Mouse (Mus musculus): Measurements from ENCODE around the gene Prkce.
"Not testable (repeated sequence)": the region's sequence is repeated elsewhere in the genome, so short reads cannot be mapped to it uniquely, and the experiment has no call there.

The Prkce gene

DNA sequence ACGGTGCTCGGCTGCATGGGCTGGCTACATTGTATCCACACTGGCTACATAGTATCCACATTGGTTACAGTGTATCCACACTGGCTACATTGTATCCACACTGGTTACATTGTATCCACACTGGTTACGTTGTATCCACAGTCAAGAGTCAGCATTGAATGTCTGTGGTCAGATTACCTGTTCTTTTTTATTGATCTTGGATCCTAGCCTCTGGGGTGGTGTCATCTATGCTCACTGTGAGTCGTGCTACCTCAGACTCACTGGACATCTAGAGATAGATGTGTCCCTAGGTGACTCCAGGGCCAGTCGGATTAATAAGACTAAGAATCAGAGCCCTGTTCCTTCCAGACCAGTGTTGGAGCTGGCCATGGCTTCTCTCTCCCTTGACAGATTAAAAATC, 302.6 kb downstream of the Prkce start:
- no peak for DNase-seq (ENCODE audit: low read depth in 2 of 2, low spot score in 2 of 2)

DNA sequence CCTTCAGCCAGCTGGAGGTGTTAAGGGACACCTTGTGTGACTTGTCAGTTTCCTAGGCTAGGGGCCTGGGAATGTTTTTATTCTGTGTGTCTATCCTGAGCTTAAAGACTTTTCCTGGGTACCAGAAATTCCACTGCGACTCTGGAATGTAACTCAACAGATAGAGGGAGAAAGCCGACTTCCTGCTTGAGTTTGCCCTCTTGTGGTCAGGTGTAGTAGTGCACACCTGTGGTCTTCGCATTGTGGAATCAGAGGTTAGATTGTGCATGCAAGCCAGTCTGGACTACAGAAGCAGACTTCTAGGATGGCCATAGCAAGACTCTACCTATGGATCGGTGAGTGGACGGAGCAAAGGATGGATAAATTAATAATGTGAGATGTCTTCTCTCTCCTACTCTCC, 304.1 kb downstream of the Prkce start:
- peak; percentile 48 to 62 for DNase-seq (ENCODE audit: low read depth in 2 of 2, low spot score in 2 of 2)

GRCm38 (mm10) chr17:86476674-86477073, 309.1 kb downstream of the Prkce start:
- DNase-seq (ENCODE audit: low read depth in 2 of 2, low spot score in 2 of 2) = no peak

GRCm38 (mm10) chr17:86477401-86477800, 309.8 kb downstream of the Prkce start:
- DNase-seq (ENCODE audit: low read depth in 2 of 2, low spot score in 2 of 2) = not testable (repeated sequence)

DNA sequence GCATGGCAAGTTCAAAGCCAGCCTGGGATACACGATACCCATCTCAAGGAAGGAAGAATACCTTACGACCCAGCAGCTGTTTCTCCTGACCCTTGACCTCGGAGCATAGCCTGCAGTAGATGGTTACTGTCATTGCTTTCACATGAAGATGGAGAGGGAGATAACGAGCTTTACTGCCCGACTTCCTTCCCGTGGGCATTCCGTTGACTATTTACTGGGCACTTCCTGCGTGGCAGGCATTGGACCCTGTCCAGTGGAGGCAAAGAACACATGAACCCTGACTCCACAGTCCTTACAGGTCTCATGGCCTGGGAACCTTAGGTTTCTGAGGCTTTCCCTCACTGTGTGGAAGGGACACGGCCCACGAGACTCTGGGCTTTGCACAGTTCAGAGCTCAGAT, 311.8 kb downstream of the Prkce start:
- no peak for DNase-seq (ENCODE audit: low read depth in 2 of 2, low spot score in 2 of 2)

DNA sequence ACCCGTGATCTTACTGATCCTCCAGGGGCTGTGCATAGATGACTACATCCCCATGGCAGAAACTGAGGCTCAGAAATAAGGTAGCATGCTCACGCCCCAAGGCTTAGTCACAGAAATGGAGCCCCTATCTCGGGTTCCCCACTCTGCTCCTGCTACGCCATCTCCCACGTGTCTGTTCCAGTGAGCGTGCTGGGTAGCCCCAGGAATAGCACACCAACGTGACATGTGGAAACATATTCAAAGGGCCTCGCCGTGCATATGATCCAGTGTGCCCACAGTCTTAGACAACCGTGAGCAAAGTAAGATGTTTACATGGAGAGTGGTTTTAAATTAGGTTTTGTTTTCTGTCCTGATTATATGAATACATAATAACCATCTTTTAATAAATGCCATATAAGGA, 315.1 kb downstream of the Prkce start:
- no peak for DNase-seq (ENCODE audit: low read depth in 2 of 2, low spot score in 2 of 2)

- peak; percentile 37 to 41 for DNase-seq (ENCODE audit: low read depth in 2 of 2, low spot score in 2 of 2)
These were observed 316.6 kb downstream of the Prkce start for GRCm38 (mm10) chr17:86484087-86484737.

DNA sequence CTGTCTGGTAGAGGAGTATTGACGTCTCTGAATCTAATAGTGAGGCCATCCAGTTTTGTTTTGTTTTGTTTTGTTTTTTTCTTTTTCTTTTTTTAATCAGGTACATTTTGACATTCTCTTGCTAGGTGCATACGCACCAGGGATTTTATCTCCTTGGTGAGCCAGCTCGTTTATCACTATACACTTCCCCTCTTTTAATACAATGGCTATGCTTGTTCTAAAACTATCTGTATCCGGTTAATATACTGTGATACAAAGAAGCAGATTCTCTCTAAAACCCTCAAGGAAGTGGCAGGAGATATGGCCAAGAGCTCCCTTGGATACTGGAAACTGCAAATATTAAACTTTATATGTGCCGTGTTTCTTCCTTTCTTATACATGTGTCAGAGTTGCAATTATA, 319.1 kb downstream of the Prkce start:
- DNase-seq (ENCODE audit: low read depth in 2 of 2, low spot score in 2 of 2) = no peak

- no peak for DNase-seq (ENCODE audit: low read depth in 2 of 2, low spot score in 2 of 2)
These were observed 319.9 kb downstream of the Prkce start for GRCm38 (mm10) chr17:86487450-86487849.

DNA sequence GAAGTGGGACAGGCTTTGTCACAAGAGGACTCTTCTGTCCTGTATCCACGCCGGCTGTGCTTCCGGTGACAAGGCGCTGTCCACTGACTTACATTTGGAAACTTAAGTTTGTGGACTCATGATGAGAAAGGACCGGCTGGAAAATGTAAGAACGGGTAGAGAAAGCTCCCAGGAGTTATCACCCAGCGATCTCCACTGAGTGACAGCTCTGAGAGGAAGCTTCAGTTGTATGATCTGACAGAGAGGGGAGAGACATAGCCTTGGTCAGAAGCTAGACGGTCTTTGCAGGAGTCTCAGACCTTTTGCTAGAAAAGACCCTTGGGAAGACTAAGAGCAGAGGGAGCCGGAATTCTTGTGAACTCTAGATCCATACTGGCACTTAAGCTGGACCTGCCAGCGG, 322.2 kb downstream of the Prkce start:
- no peak for DNase-seq (ENCODE audit: low read depth in 2 of 2, low spot score in 2 of 2)

DNA sequence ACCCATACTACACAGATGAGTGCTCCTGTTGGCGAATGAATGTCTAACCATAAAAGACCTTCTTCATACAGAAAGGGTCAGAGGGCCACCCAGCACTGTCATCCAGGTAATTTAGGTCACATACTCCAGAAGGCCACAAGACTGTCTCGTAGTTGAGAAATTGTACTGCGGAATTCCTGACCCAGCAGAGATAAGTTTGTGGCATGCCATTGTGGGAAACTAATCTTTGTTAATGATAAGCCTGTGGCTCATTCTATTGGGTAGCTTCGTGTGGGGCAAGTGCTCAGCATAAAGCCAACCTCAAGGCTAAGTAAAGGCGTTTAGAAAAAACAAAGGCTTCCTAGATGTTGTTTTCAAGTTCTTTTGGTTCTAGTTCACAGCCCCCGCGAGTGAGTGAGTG, 324.8 kb downstream of the Prkce start:
- no peak for DNase-seq (ENCODE audit: low read depth in 2 of 2, low spot score in 2 of 2)

DNA sequence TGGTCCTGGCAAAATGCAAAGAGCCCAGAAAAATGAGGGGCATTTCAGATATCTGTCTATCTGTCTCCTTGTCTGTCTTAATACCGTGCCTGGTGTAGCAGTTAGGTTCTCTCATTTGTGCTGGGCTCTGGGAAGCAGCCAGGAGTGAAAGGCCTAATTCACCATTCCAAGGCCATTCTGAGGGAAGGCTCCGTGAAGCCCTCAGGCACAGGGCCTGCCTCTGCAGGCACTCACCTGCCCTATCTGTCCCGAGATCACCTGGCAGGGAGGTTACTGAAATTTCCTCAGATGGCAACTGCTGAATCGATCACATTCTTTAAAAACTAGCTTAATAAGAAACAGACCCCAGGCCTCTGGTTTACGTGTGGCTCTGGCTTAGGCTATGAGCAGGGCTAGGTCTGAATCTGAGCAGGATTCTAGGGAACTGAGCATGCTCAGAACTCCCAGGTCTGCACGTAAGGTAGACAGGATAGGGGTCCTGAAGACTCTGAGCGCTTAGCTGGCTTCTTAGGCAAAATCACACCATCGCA, 326.4 kb downstream of the Prkce start:
- DNase-seq (ENCODE audit: low read depth in 2 of 2, low spot score in 2 of 2) = no peak

- DNase-seq (ENCODE audit: low read depth in 2 of 2, low spot score in 2 of 2) = no peak
These were observed 326.9 kb downstream of the Prkce start for GRCm38 (mm10) chr17:86494494-86494893.

- no peak for DNase-seq (ENCODE audit: low read depth in 2 of 2, low spot score in 2 of 2)
These were observed 327.3 kb downstream of the Prkce start for GRCm38 (mm10) chr17:86494895-86495294.

- DNase-seq (ENCODE audit: low read depth in 2 of 2, low spot score in 2 of 2) = no peak
These were observed 328.7 kb downstream of the Prkce start for GRCm38 (mm10) chr17:86496123-86496771.

DNA sequence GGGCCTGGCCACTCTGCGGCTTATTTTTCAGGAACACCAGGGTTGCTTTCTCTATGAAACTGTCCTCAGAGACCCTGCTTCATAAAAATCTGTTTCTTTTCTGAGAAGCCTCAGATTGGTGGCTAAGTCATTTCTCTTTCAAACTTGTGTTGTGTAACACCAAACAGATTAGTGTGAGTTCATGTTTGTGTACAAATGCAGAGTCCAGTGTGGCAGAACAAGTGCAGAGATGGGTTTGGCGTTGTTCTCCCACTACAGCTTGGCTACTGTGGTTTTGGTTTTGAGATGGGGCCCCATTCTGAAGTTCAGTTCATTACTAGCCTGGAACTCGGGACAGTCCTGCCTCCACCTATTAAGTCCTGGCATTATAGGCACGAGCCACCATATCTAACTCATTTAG, 329.7 kb downstream of the Prkce start:
- DNase-seq (ENCODE audit: low read depth in 2 of 2, low spot score in 2 of 2) = no peak

DNA sequence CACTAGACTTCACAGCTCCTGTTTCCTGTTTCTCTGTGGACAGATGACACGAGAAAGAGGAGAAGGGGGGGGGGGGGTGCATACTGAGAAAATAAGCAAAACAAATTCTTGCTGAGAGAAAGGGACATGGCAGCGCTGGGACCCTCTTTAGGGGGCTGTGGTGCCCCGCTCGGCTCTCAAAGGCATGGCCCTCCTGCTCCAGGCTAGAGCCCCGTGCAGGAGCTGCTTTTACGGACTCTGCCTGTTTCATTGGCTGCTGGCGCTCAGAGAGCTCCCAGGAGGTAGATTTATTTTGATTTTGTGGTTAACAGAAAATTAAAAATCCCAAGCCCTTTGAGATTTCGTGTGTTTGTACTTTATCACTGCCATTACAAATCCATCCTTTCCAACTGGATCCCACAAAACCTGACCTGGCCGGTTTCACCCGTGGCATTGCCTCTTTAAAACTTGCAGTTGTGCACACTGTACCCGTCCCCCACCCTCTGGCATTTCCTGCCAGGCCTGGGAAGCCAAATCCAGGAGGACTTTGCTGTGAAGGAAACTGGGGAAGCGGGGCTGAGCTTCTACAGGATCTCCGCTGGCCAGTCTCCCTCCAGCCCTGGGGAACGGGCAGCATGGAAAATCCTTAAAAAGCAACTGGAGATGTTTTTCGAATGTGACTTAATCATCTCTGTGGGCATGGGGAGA, 331.9 kb downstream of the Prkce start:
- no peak for DNase-seq (ENCODE audit: low read depth in 2 of 2, low spot score in 2 of 2)

GRCm38 (mm10) chr17:86501393-86501792, 333.8 kb downstream of the Prkce start:
- no peak for DNase-seq (ENCODE audit: low read depth in 2 of 2, low spot score in 2 of 2)

DNA sequence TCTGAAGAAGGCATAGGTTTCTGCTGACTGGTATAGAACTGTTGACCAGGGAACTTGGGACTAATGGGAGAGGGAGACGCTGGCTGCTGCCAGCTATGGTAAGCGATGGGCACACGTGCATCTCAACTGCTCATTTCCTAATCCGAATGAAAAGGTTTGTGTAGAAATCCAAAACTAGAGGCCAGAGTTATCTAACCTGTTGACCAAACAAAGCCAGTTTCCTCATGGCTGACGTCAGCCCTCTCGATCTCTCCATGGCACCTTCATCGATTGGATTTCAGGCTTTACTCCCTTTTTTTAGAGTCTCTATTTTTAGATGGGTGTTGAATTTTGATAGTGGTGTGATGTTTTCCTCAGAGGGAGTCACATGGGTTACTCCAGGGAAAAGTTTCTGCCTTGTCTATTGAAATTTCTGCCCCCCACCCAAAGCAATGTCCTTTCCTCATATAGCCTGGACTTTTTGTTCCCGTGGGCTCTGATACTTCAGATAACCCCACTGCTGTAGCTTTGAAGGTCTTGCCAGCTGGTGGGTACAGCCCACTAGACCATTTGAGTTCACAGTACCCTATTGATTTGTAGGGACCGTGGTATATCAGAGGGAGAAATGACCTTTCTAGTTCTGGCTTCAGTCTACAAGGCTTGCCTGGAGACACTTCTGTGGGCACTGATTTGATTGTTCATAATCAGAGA, 335.8 kb downstream of the Prkce start:
- DNase-seq (ENCODE audit: low read depth in 2 of 2, low spot score in 2 of 2) = no peak

- DNase-seq (ENCODE audit: low read depth in 2 of 2, low spot score in 2 of 2) = no peak
These were observed 337.6 kb downstream of the Prkce start, which contains the start of gene Gm10309 for GRCm38 (mm10) chr17:86505183-86505631. TSS of gene Gm10309 (minus strand) at chr17:86505232.

GRCm38 (mm10) chr17:86506881-86507280, 339.3 kb downstream of the Prkce start:
- no peak for DNase-seq (ENCODE audit: low read depth in 2 of 2, low spot score in 2 of 2)
